Mouse (Mus musculus) testis, adult 2 months (tissue): ENCODE measurements around the gene Dnajb14.

Source experiments
- CTCF ChIP-seq: fragments of 200-500 bp; IDR thresholded peaks from 2 replicates; pipeline ENCODE4 v1.5.1; 2012; ENCODE audit warnings: low read depth, mild to moderate bottlenecking, inconsistent platforms, low read length, moderate library complexity; ENCODE audit not compliant: control insufficient read depth, insufficient read depth, insufficient replicate concordance
- POLR2A ChIP-seq: fragments of 200-500 bp; IDR thresholded peaks from 2 replicates; pipeline ENCODE4 v1.6.1; 2012; ENCODE audit warnings: low read depth, mild to moderate bottlenecking, inconsistent platforms, low read length, moderate library complexity; ENCODE audit not compliant: control insufficient read depth

- no peak for TF ChIP-seq POLR2A
- no peak for TF ChIP-seq CTCF
Measured at GRCm38 (mm10) chr3:137818713-137819112, 48.8 kb upstream of the Dnajb14 start.
